Mouse (Mus musculus) neural tube, embryonic 13.5 days (tissue): ENCODE results near the gene Flnc. TPM values are rescaled to one million over a fixed set of nuclear protein-coding genes. Genes with fewer than 3 reads are reported as not detected.
"Not testable (repeated sequence)": the region's sequence is repeated elsewhere in the genome, so short reads cannot be mapped to it uniquely, and the experiment has no call there.

Source experiments
- ATAC-seq: fragments of 200-750 bp; cut with Nextera tagmentation; 2 replicates; pipeline ENCODE4 v1.8.0; 2017; ENCODE audit warnings: low read depth, mild to moderate bottlenecking, moderate TSS enrichment, moderate library complexity
- H3K27ac ChIP-seq: fragments of 300-500 bp; sonication (generic); replicated peaks from 2 replicates; pipeline ENCODE4 v1.5.1; 2015; ENCODE audit warnings: moderate library complexity, mild to moderate bottlenecking, inconsistent platforms
- H3K27me3 ChIP-seq: fragments of 300-500 bp; sonication (generic); 2 replicates; pipeline ENCODE4 v1.6.1; 2015; ENCODE audit warnings: mild to moderate bottlenecking, inconsistent platforms
- H3K36me3 ChIP-seq: fragments of 300-500 bp; sonication (generic); 2 replicates; pipeline ENCODE4 v1.6.1; 2015; ENCODE audit warnings: mild to moderate bottlenecking, inconsistent platforms
- H3K4me1 ChIP-seq: fragments of 300-500 bp; sonication (generic); replicated peaks from 2 replicates; pipeline ENCODE4 v1.6.1; 2015; ENCODE audit warnings: inconsistent platforms
- H3K4me2 ChIP-seq: fragments of 300-500 bp; sonication (generic); 2 replicates; pipeline ENCODE4 v1.6.1; 2015; ENCODE audit warnings: inconsistent platforms, mild to moderate bottlenecking, moderate library complexity
- H3K4me3 ChIP-seq: fragments of 300-500 bp; sonication (generic); 2 replicates; pipeline ENCODE4 v1.5.1; 2015; ENCODE audit warnings: mild to moderate bottlenecking, inconsistent platforms
- H3K9ac ChIP-seq: fragments of 300-500 bp; sonication (generic); 2 replicates; pipeline ENCODE4 v1.6.1; 2015; ENCODE audit warnings: moderate library complexity, mild to moderate bottlenecking, inconsistent platforms
- H3K9me3 ChIP-seq: fragments of 300-500 bp; sonication (generic); 2 replicates; pipeline ENCODE4 v1.6.1; 2016; ENCODE audit warnings: inconsistent platforms
- WGBS: fragments of 180-500 bp; shearing (Covaris S2); methylation state at CpG from one replicate; pipeline ENCODE4 v1.1.7; 2015; 5-methylcytosine and 5-hydroxymethylcytosine counted together
- polyA plus RNA-seq: library from polyadenylated mRNA; unstranded; fragments of >200 nt; fragmentation: Nextera tagmentation; extraction: Ambion mirVana; gene quantifications from 2 replicates; pipeline ENCODE4 v1.2.1, GENCODE M21; 2015

The Flnc gene
- 7.0 and 8.1 TPM in 2 replicates for polyA plus RNA-seq

DNA sequence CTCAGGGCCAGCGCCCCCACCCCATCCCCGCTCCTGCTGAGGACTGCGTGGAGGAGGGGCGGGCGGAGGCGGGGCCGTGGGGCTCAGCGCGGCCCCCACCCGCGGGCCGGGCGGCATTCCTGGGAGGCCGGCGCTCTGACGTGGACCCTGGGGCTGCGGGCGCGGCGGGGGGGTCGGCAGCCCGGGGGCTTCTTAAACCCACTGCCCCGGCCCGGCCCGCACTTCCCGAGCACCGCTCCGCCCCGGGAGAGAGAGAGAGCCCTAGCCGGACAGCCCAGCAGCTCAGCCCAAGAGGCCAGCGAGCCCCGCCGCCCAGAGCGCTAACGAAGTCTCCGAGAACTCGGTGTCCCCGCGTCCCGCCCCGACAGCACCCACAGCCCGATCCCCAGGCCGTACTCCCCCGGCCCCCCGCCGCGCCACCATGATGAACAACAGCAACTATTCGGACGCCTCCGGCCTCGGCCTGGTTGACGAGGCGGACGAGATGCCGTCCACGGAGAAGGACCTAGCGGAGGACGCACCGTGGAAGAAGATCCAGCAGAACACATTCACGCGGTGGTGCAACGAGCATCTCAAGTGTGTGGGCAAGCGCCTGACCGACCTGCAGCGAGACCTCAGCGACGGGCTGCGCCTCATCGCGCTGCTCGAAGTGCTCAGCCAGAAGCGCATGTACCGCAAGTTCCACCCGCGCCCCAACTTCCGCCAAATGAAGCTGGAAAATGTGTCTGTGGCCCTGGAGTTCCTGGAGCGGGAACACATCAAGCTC lies at the start of gene Flnc:
TSS of gene Flnc (plus strand) at position 219 of the 766 bp plus-strand sequence.
- Histone ChIP-seq H3K4me3 (peak within 1 kb of the TSS; percentile 49), H3K9me3 (no peaks in the 10 kb centered on the region), H3K9ac (peak within 1 kb of the TSS; percentile 71), H3K4me2 (peak within 1 kb of the TSS; percentile 71), H3K4me1 (peaks cover 59% of the 10 kb centered on the region), H3K36me3 (no peaks in the 10 kb centered on the region), H3K27me3 (peaks cover 53% of the 10 kb centered on the region), H3K27ac (peak within 1 kb of the TSS; percentile 89)
- WGBS, result 2% methylated on average over 71 of the region's 77 CpGs
- no peak for ATAC-seq

DNA sequence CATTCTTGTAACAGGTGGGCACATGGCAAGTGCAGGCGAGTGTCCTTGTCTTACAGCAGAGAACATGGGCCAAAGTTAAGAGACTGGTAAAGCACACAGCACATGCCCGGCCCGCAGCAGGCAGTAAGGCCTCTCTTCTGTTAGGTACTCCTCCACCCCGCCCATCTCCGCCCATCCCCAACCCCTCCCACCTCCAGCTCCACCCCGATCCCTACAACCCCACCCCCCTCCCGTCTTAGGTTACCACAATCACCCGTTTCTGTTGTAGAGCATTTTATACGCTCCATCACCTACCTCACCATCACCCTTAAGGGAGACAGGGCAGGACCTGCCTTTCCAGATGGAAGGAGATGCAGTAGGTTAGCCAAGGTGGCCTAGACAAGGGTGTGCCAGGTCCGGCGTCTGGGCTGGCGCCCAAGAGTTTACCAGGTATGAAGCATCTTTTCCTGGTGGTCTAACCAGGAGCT lies 45.0 kb upstream of the Flnc start, which contains the start of gene Opn1sw:
TSS of gene Opn1sw (minus strand) at position 417 of the 467 bp plus-strand sequence.
- 3% methylated on average over 12 of the region's 12 CpGs for WGBS
- peak; percentile 40; the same call in 1 of the 2 replicates for ATAC-seq
- peak within 1 kb of the TSS; percentile 15 for H3K4me3 ChIP-seq
- peaks cover 5% of the 10 kb centered on the region; the same call in 1 of the 2 replicates for H3K4me1 ChIP-seq
- H3K4me2 ChIP-seq, result peak within 1 kb of the TSS; percentile 30
- H3K27ac ChIP-seq, result no peak within 1 kb of the TSS
- H3K9me3 ChIP-seq, result no peaks in the 10 kb centered on the region
- no peak within 1 kb of the TSS for H3K9ac ChIP-seq
- peaks cover 13% of the 10 kb centered on the region for H3K27me3 ChIP-seq
- no peaks in the 10 kb centered on the region for H3K36me3 ChIP-seq

DNA sequence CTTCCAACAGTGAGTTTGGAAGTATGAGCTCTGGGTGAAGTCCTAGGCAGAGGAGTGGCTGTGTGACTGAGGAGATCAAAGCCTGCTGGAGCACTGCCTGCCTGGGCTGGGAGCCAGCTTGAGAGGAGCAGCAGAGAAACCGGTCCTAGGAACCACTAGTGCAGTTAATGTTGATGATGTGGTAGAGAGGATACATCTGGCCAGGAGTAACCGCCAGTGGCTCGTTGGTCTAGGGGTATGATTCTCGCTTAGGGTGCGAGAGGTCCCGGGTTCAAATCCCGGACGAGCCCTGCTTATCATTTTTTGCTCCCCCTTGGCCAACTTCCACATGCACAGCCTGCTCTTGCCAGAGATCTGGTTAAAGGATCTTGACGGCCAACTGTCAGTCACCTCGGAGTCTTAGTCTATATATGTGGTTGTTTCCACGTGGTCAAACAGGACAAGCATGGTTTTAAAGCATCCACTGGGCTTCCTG lies 44.4 kb upstream of the Flnc start:
- no peaks in the 10 kb centered on the region for H3K9me3 ChIP-seq
- H3K4me2 ChIP-seq, result peak overlapping the region; percentile 30
- peak overlapping the region; percentile 15 for H3K4me3 ChIP-seq
- H3K27me3 ChIP-seq, result peaks cover 17% of the 10 kb centered on the region
- no peak overlapping the region for H3K27ac ChIP-seq
- H3K36me3 ChIP-seq, result no peaks in the 10 kb centered on the region
- peaks cover 5% of the 10 kb centered on the region; the same call in 1 of the 2 replicates for H3K4me1 ChIP-seq
- ATAC-seq, result peak; percentile 81; the same call in 1 of the 2 replicates
- H3K9ac ChIP-seq, result no peak overlapping the region
- 14% methylated on average over 11 of the region's 11 CpGs for WGBS

DNA sequence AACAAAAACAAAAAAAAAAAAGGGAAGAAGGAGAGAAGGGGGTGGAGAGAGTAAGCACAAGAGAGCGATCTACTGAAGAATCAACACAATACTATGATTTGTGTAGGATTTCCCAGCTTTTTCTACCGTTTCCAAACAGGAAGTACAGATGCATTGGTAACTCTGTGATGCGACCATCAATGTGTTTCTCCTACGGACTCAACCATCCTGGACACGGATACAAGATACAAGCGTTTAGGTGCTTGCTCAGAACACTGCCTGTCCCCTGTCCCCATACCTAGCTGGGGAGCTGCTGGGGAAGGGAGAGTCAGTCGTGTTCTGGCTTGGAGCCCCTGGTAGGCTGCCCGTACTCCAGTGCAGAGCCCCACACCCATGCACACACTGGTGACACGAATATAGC lies 43.6 kb upstream of the Flnc start:
- Histone ChIP-seq H3K4me1 (peaks cover 5% of the 10 kb centered on the region; the same call in 1 of the 2 replicates), H3K36me3 (no peaks in the 10 kb centered on the region), H3K27ac (no peak overlapping the region), H3K4me2 (no peak overlapping the region), H3K4me3 (no peak overlapping the region), H3K9me3 (no peaks in the 10 kb centered on the region), H3K27me3 (peaks cover 25% of the 10 kb centered on the region), H3K9ac (no peak overlapping the region)
- ATAC-seq, result no peak
- 57% methylated on average over 9 of the region's 9 CpGs for WGBS

DNA sequence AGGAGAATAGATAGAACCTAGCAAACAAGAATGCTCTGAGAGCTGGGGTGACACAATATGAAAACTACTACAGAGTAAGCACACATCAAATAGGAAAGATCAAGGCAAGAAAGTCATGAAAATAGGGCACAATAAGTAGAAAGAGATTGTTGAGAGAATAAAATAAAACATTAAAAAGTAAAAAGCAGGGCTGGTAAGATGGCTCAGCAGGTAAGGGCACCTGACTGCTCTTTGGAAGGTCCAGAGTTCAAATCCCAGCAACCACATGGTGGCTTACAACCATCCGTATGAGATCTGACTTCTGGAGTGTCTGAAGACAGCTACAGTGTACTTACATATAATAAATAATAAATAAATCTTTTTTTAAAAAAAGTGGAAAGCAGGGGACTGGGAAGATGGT lies 42.6 kb upstream of the Flnc start:
- 96% methylated on average over 1 of the region's 1 CpGs for WGBS
- H3K27ac ChIP-seq, H3K4me3 ChIP-seq, H3K4me2 ChIP-seq, H3K9ac ChIP-seq, ATAC-seq, H3K36me3 ChIP-seq, H3K9me3 ChIP-seq, H3K4me1 ChIP-seq: not testable (repeated sequence)
- peaks cover 35% of the 10 kb centered on the region for H3K27me3 ChIP-seq

DNA sequence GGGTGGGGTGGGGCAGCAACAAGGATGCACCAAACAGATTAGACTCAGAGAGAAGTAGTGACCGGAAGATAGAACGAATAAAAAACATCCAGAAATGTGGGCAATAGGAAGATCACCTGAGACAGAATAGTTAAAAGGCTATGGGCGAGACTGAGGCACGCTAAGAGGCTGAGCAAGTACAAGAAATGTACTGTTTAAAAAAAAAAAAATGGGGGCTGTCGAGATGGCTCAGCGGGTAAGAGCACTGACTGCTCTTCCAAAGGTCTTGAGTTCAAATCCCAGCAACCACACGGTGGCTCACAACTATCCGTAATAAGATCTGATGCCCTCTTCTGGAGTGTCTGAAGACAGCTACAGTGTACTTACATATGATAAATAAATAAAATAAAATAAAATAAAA lies 41.8 kb upstream of the Flnc start:
- peaks cover 35% of the 10 kb centered on the region for H3K27me3 ChIP-seq
- H3K27ac ChIP-seq, H3K9ac ChIP-seq, ATAC-seq, H3K36me3 ChIP-seq, H3K9me3 ChIP-seq, H3K4me2 ChIP-seq, H3K4me3 ChIP-seq: not testable (repeated sequence)
- 84% methylated on average over 8 of the region's 8 CpGs for WGBS
- peaks cover 13% of the 10 kb centered on the region for H3K4me1 ChIP-seq

DNA sequence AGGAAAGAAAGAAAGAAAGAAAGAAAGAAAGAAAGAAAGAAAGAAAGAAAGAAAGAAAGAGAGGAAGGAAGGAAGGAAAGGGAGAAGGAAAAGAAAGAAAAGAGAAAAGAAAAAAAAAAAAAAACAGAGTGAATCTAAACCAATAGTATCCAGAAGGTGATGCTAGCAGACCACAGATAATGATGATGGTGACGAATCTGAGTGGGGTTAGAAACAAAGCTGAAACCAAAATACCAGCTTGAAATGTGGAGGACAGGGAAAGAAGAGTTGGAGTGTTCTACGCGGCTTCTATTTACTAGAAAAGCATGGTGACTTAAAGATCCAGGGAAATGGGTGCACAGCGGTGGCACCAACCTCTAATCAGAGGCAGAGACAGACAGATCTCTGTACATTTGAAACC lies 41.3 kb upstream of the Flnc start:
- Histone ChIP-seq H3K4me3 (no peak overlapping the region), H3K9ac (no peak overlapping the region), H3K27ac (no peak overlapping the region), H3K27me3 (peaks cover 35% of the 10 kb centered on the region), H3K36me3 (no peaks in the 10 kb centered on the region), H3K9me3 (no peaks in the 10 kb centered on the region), H3K4me2 (no peak overlapping the region), H3K4me1 (peaks cover 14% of the 10 kb centered on the region)
- no peak for ATAC-seq
- 71% methylated on average over 4 of the region's 4 CpGs for WGBS

DNA sequence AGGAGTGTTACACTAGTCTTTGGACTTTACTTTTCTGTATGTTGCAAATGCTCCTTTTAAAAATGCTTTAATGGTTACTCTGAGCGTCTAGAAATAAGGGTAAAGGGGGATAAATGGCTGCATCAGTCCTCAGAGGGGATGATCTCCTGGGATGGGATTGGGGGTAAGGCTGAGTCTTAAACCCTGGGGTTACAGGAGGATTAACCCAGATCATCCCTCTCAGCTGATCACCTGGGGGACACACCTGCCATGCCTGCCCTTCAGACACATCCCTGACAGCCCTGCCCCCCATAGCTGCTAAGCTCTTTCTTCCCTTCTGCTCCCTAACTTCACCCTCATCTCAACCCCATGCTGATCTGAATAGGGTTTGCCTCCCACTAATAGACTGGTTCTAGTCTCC lies 38.8 kb upstream of the Flnc start:
- peaks cover 23% of the 10 kb centered on the region for H3K4me1 ChIP-seq
- H3K36me3 ChIP-seq, result peaks cover under 1% of the 10 kb centered on the region; the same call in 1 of the 2 replicates
- WGBS, result 87% methylated on average over 1 of the region's 1 CpGs
- no peak overlapping the region for H3K9ac ChIP-seq
- H3K27ac ChIP-seq, result no peak overlapping the region
- H3K4me3 ChIP-seq, result no peak overlapping the region
- H3K9me3 ChIP-seq, result no peaks in the 10 kb centered on the region
- H3K4me2 ChIP-seq, result no peak overlapping the region
- ATAC-seq, result no peak
- H3K27me3 ChIP-seq, result peaks cover 28% of the 10 kb centered on the region

DNA sequence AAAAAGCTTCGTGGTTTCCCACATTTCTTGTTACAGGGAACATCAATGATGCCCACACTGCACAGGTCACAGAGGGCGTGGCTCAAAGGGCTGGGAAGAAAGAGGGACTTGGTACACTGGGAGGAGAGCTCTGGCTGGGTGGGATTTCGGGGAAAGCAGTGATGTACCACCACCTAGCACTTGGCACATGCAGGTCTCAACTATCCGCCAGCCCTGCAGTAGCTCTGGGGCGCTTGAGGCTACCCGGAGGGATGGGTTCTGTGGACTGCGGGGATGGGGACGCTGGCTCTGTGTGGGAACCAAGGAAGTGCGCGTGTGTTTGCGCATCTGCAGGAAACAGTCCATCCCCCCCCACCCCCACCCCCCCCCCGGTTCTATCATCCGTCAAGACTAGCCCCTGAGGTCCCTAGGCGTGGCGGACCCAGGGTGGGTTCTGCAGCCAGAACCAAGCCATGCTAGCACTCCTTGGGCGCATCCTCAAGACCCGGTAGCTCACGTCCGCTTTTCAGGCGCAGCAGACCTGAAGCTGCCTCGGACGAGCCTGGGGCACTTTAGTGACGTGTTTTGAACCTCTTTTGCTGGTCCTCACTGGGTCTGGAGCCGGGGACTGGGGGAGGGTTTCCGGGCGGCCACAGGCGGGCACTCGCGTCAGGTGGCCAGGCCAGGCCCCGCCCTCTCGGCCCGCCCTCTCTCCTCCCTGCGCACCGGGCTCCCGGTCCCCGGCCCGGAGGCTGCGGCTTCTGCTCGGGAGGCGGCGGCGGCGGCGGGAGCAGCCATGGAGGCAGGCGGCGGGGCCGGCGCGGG lies 36.9 kb upstream of the Flnc start, which contains the start of gene Ccdc136:
TSS of gene Ccdc136 (plus strand) at position 400 of the 804 bp plus-strand sequence.
- Histone ChIP-seq H3K9ac (peak within 1 kb of the TSS; percentile 81), H3K9me3 (no peaks in the 10 kb centered on the region), H3K36me3 (peaks cover 8% of the 10 kb centered on the region; the same call in 1 of the 2 replicates), H3K4me1 (peaks cover 23% of the 10 kb centered on the region), H3K4me3 (peak within 1 kb of the TSS; percentile 61), H3K27me3 (peaks cover 24% of the 10 kb centered on the region), H3K27ac (peak within 1 kb of the TSS; percentile 77), H3K4me2 (peak within 1 kb of the TSS; percentile 70)
- WGBS, result under 1% methylated on average over 43 of the region's 49 CpGs
- ATAC-seq, result peak; percentile 94

DNA sequence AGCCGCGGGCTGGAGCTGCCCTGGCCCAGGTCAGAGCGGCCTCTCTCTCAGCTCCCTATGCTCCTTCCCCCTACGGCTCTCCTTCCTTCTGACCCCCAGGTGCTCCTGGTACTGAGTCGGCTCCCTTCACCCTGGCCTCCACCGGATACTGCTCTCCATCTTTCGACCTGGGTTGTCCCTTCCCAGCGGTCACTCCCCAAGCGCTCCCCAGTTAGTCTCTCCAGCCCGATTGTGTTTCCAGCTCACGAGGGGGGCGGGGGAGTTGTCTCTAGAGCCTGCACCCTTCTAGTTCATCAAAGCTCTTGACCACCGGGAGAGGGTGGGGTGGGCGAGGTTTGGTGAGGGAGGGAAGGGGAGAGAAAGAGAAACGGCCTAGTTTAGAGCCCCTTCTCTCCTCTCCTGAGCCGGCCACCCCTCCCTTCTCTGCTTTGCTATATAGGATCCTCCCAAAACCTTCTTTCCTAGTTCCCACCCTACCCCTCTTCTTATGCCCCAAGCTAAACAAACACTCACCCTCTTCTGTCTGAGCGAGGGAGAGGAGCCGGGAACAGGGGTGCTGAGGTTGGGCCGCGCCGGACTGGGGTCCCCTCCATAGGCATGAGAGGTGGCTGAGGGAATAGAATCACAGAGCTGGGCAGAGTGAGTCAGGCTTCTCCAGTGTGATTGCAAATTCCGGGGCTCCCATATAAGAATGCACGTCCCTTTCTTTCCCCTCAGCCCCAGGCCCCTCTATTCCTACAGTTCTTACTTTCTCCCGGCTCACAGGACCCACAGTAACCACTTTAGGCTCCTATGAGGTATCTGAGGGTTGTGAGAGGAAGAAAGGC lies 36.1 kb upstream of the Flnc start:
- Histone ChIP-seq H3K4me1 (peaks cover 23% of the 10 kb centered on the region), H3K4me2 (peak overlapping the region; percentile 70), H3K9me3 (no peaks in the 10 kb centered on the region), H3K27me3 (peaks cover 28% of the 10 kb centered on the region), H3K36me3 (peaks cover 8% of the 10 kb centered on the region; the same call in 1 of the 2 replicates), H3K9ac (peak overlapping the region; percentile 81), H3K4me3 (peak overlapping the region; percentile 61), H3K27ac (peak overlapping the region; percentile 77)
- WGBS, result under 1% methylated on average over 23 of the region's 24 CpGs
- ATAC-seq, result peak; percentile 74

DNA sequence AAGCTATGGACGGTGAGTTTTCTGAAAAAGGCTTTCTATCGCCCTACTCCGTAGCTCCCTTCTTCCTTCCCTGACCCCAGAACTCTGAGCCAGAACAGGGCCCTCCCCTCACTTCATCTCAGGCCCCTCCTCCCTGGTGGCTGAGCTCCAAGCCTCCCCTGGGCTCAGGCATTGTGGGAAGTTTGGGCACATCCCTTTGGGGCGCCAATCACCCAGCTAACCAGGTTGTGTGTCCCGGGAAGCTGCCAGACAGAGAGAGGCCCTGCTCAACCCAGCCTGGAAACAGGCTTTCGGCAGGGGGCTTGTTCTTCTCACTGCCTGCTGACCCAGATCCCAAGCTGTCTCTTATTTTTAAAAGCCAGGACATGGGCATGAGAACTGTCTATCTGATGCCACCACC lies 35.5 kb upstream of the Flnc start:
- peak overlapping the region; percentile 77 for H3K27ac ChIP-seq
- ATAC-seq, result peak; percentile 33
- WGBS, result 4% methylated on average over 6 of the region's 6 CpGs
- peak overlapping the region; percentile 81 for H3K9ac ChIP-seq
- H3K4me2 ChIP-seq, result peak overlapping the region; percentile 70
- peaks cover 24% of the 10 kb centered on the region for H3K4me1 ChIP-seq
- no peaks in the 10 kb centered on the region for H3K9me3 ChIP-seq
- peak overlapping the region; percentile 61 for H3K4me3 ChIP-seq
- H3K36me3 ChIP-seq, result peaks cover 8% of the 10 kb centered on the region; the same call in 1 of the 2 replicates
- H3K27me3 ChIP-seq, result peaks cover 28% of the 10 kb centered on the region
